12 mouse cellular contexts compared by ENCODE assay signal in the genomic region with DNA sequence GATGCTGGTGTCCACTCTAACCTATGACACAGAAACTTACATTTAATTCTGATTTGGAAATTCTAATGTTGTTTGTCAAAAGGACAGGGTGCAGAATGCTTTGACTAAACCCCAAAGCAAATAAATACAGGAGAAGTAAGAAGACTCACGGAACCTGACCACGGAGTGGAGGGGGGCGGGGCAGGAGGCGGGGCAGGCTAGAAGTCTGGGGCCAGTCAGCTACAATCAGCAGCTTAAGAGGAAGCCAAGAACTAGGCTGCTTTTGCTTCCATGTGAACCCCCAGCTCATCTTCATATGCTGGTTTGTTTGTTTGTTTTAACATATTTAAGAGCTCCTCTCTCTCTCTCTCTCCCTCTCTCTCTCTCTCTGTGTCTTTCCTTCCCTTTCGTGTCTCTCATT.
DNase-seq lines count a peak whose midpoint lies in the region; ATAC-seq and TF ChIP-seq lines count a peak whose summit lies in the region.
"Had no signal": no experiment of that assay in that cellular context is flagged by ENCODE, and none has a peak within 500 bp of the region (broad histone marks: within the 10 kb centered on the region; RNA-seq: fewer than 3 reads in every experiment).

No protein-coding gene starts in this region.

- no peak for TF ChIP-seq CTCF in thymus, adult 2 months (IDR thresholded peaks at IDR 0.05; ENCODE audit: borderline replicate concordance, control insufficient read depth, extremely low read depth, insufficient read depth, low read length, poor library complexity)

- peak overlapping the region; percentile 36 for H3K4me2 ChIP-seq in heart, embryonic 16.5 days (ENCODE audit: low read depth, low read length)
- H3K4me2 ChIP-seq: heart, embryonic 15.5 days had no signal

- 18% methylated on average over 5 of the region's 5 CpGs for WGBS in heart, embryonic 16.5 days
- 14% methylated on average over 5 of the region's 5 CpGs for WGBS in thymus, adult 2 months

- H3K36me3 ChIP-seq in heart, embryonic 16.5 days (ENCODE audit: control insufficient read depth, insufficient read depth) = no peaks in the 10 kb centered on the region
- H3K36me3 ChIP-seq in thymus, adult 2 months (ENCODE audit: control insufficient read depth, insufficient read depth, low read length) = no peaks in the 10 kb centered on the region
- H3K36me3 ChIP-seq: heart, embryonic 15.5 days had no signal

- no peak for DNase-seq in heart, postnatal 36 days
- DNase-seq in thymus, postnatal 25 days = peak; percentile 2
- no peak for DNase-seq in thymus, adult 2 months
- DNase-seq in induced T-regulatory cell, adult 2 months (ENCODE audit: low read depth) = peak; percentile 59
- DNase-seq in ovary, postnatal 10 days (ENCODE audit: low spot score) = no peak
- no peak for DNase-seq in layer of hippocampus, adult 9-11 months
- DNase-seq in gastrocnemius, postnatal 14 days = no peak
- DNase-seq: right cerebral cortex, postnatal 14 days had no signal

- no peak for ATAC-seq in heart, embryonic 16.5 days (replicated peaks; ENCODE audit: extremely low read depth, insufficient read depth, low FRiP score)
- ATAC-seq: midbrain, embryonic 16.5 days had no signal

- H3K9me3 ChIP-seq in heart, embryonic 16.5 days (replicated peaks; ENCODE audit: control insufficient read depth, low read length) = no peaks in the 10 kb centered on the region
- H3K9me3 ChIP-seq: heart, embryonic 15.5 days had no signal

- TF ChIP-seq POLR2A in thymus, adult 2 months (IDR thresholded peaks at IDR 0.05; ENCODE audit: control insufficient read depth, extremely low read depth, insufficient read depth, low read length, poor library complexity) = no peak

- H3K4me3 ChIP-seq in heart, embryonic 16.5 days (ENCODE audit: low read length) = no peak overlapping the region
- H3K4me3 ChIP-seq in thymus, adult 2 months (ENCODE audit: control insufficient read depth, insufficient read depth, low read length) = no peak overlapping the region
- H3K4me3 ChIP-seq: heart, embryonic 15.5 days; left cerebral cortex, adult 2 months had no signal

- H3K4me1 ChIP-seq in heart, embryonic 16.5 days (ENCODE audit: control insufficient read depth, insufficient read depth, low read length) = no peaks in the 10 kb centered on the region; the same call in 1 of the 2 replicates
- no peaks in the 10 kb centered on the region for H3K4me1 ChIP-seq in thymus, adult 2 months (replicated peaks; ENCODE audit: control insufficient read depth, insufficient read depth, low read length)
- H3K4me1 ChIP-seq: heart, embryonic 15.5 days had no signal

- H3K27me3 ChIP-seq in heart, embryonic 16.5 days (ENCODE audit: control insufficient read depth, insufficient read depth, low read length) = no peaks in the 10 kb centered on the region
- no peaks in the 10 kb centered on the region for H3K27me3 ChIP-seq in thymus, adult 2 months (ENCODE audit: control insufficient read depth, insufficient read depth, low read length)
- H3K27me3 ChIP-seq: heart, embryonic 15.5 days had no signal

- no peak overlapping the region for H3K9ac ChIP-seq in heart, embryonic 16.5 days (ENCODE audit: low read length)
- H3K9ac ChIP-seq: heart, embryonic 15.5 days had no signal

- no peak overlapping the region for H3K27ac ChIP-seq in heart, embryonic 16.5 days (ENCODE audit: low read length)
- H3K27ac ChIP-seq in thymus, adult 2 months (ENCODE audit: control insufficient read depth, insufficient read depth, low read length) = no peak overlapping the region
- H3K27ac ChIP-seq: heart, embryonic 15.5 days; left cerebral cortex, adult 2 months had no signal

- intact Hi-C loops in heart, postnatal 36 days (cut with DNase I) = no loop called here
- intact Hi-C loops in gastrocnemius, postnatal 14 days (cut with DNase I; ENCODE audit: low total_unique reads) = no loop called here

Comparison
In these comparisons a context has a peak if more than half of its experiments do, and no peak if none do; other contexts are left out.
1. DNase-seq: peak in thymus, postnatal 25 days (single experiment) and induced T-regulatory cell, adult 2 months (single experiment); none in heart, postnatal 36 days (0 of 2), thymus, adult 2 months (single experiment), ovary, postnatal 10 days (single experiment), layer of hippocampus, adult 9-11 months (single experiment) and gastrocnemius, postnatal 14 days (single experiment).